Mouse (Mus musculus) intestine, embryonic 14.5 days (tissue): Measurements from ENCODE around the gene Gart. TPM values are rescaled to one million over a fixed set of nuclear protein-coding genes. Genes with fewer than 3 reads are reported as not detected.
"Not testable (repeated sequence)": the region's sequence is repeated elsewhere in the genome, so short reads cannot be mapped to it uniquely, and the experiment has no call there.

Experiments used
- ATAC-seq: fragments of 200-750 bp; cut with Nextera tagmentation; replicated peaks from 2 replicates; pipeline ENCODE4 v1.8.0; 2017; ENCODE audit warnings: low read depth, moderate number of reproducible peaks, moderate TSS enrichment, moderate library complexity; ENCODE audit not compliant: low FRiP score, low TSS enrichment
- DNase-seq: peaks from one replicate; pipeline ENCODE4 v3.0.0-alpha.2; 2018; ENCODE audit warnings: low spot score
- H3K27ac ChIP-seq: fragments of 300-500 bp; sonication (generic); 2 replicates; pipeline ENCODE4 v1.5.1; 2014; ENCODE audit warnings: low read depth, mild to moderate bottlenecking, control low read depth
- H3K27me3 ChIP-seq: fragments of 300-500 bp; sonication (generic); replicated peaks from 2 replicates; pipeline ENCODE4 v1.6.1; 2014; ENCODE audit warnings: low read length, control low read depth; ENCODE audit not compliant: control insufficient read depth, insufficient read depth
- H3K36me3 ChIP-seq: fragments of 300-500 bp; sonication (generic); 2 replicates; pipeline ENCODE4 v1.6.1; 2014; ENCODE audit warnings: low read length, control low read depth; ENCODE audit not compliant: control insufficient read depth, insufficient read depth
- H3K4me1 ChIP-seq: fragments of 300-500 bp; sonication (generic); replicated peaks from 2 replicates; pipeline ENCODE4 v1.6.1; 2014; ENCODE audit warnings: low read length, control low read depth, mixed read lengths; ENCODE audit not compliant: control insufficient read depth, insufficient read depth
- H3K4me2 ChIP-seq: fragments of 300-500 bp; sonication (generic); 2 replicates; pipeline ENCODE4 v1.6.1; 2014; ENCODE audit warnings: low read length
- H3K4me3 ChIP-seq: fragments of 300-500 bp; sonication (generic); 2 replicates; pipeline ENCODE4 v1.5.1; 2014; ENCODE audit warnings: low read depth, low read length, control low read depth, mixed read lengths
- H3K9ac ChIP-seq: fragments of 300-500 bp; sonication (generic); 2 replicates; pipeline ENCODE4 v1.6.1; 2014; ENCODE audit warnings: mild to moderate bottlenecking, low read length
- H3K9me3 ChIP-seq: fragments of 300-500 bp; sonication (generic); 2 replicates; pipeline ENCODE4 v1.6.1; 2016; ENCODE audit warnings: low read length, control low read depth; ENCODE audit not compliant: control insufficient read depth
- WGBS: fragments of 180-500 bp; shearing (Covaris S2); extraction: QIAGEN DNeasy Blood & Tissue Kit; methylation state at CpG from one replicate; pipeline ENCODE4 v1.1.7; 2014; 5-methylcytosine and 5-hydroxymethylcytosine counted together
- polyA plus RNA-seq: library from polyadenylated mRNA; unstranded; fragments of >200 nt; fragmentation: Nextera tagmentation; extraction: Ambion mirVana; gene quantifications from 2 replicates; pipeline ENCODE4 v1.2.1, GENCODE M21; 2014

The Gart gene
- polyA plus RNA-seq, 1 experiment from 2014 or later, result 137 TPM

DNA sequence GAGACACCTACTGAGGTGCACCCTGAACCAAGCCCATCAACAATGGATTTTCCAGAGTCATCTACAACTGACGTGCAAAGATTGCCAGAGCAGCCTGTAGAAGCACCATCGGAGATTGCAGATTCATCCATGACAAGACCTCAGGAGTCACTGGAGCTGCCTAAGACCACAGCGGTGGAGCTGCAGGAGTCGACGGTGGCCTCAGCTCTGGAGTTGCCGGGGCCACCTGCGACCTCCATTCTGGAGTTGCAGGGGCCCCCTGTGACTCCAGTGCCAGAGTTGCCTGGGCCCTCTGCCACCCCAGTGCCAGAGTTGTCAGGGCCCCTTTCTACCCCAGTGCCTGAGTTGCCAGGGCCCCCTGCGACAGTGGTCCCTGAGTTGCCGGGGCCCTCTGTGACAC lies 8.5 kb upstream of the Gart start:
- H3K4me1 ChIP-seq, result no peaks in the 10 kb centered on the region
- DNase-seq (no peak), ATAC-seq (no peak)
- H3K4me2 ChIP-seq, result no peak overlapping the region
- no peak overlapping the region for H3K9ac ChIP-seq
- H3K27ac ChIP-seq, result no peak overlapping the region
- no peak overlapping the region for H3K4me3 ChIP-seq
- H3K27me3 ChIP-seq, result no peaks in the 10 kb centered on the region
- 94% methylated on average over 9 of the region's 9 CpGs for WGBS
- no peaks in the 10 kb centered on the region for H3K9me3 ChIP-seq
- H3K36me3 ChIP-seq, result peaks cover 86% of the 10 kb centered on the region

DNA sequence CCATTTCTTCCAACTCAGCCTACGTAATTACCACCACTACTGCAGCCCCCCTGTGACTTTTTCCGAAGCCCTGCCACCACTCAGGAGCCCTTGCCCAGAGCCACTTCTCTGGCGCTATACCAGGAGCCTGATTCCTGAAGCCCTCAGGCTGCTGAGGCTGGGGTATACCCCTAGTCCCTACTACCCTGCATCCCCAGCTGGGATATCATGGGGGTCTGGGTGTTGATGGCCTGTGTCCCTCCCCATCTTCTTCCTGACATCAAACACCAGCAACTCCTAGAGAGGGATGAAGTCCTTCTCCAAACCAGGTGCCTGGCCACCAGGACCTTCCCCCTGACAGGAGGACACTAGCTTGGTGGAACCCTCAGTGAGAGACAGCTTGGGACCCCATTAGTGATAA lies 5.4 kb upstream of the Gart start:
- Histone ChIP-seq H3K9ac (no peak overlapping the region), H3K36me3 (peaks cover 55% of the 10 kb centered on the region), H3K27me3 (no peaks in the 10 kb centered on the region), H3K4me3 (no peak overlapping the region), H3K4me1 (peaks cover 3% of the 10 kb centered on the region; the same call in 1 of the 2 replicates), H3K4me2 (no peak overlapping the region), H3K9me3 (no peaks in the 10 kb centered on the region), H3K27ac (no peak overlapping the region)
- DNase-seq, result peak; percentile 41
- ATAC-seq, result no peak
- WGBS, result 94% methylated on average over 3 of the region's 3 CpGs

DNA sequence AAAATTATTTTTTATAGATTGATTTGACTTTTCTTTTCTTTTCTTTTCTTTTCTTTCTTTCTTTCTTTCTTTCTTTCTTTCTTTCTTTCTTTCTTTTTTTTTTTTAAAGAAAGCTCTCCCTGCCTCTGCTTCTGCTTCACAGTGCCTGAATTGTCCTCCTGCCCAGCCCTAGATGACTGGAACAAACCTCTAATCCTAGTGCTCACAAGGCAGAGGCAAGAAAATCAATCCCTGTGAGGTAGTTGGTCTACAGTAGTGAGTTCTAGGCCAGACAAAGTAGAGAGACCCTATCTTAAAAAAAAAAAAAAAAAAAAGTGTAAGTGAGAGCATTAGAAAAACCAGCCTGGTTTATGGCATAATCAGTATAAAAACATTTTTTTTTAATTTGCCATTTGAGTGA lies 3.0 kb upstream of the Gart start:
- Histone ChIP-seq H3K4me3 (peak overlapping the region; percentile 2; the same call in 1 of the 2 replicates), H3K9me3 (no peaks in the 10 kb centered on the region), H3K27ac (no peak overlapping the region), H3K4me1 (peaks cover 3% of the 10 kb centered on the region; the same call in 1 of the 2 replicates), H3K36me3 (peaks cover 31% of the 10 kb centered on the region), H3K9ac (no peak overlapping the region), H3K4me2 (peak overlapping the region; percentile 20; the same call in 1 of the 2 replicates), H3K27me3 (no peaks in the 10 kb centered on the region)
- DNase-seq, result peak; percentile 39
- no peak for ATAC-seq

DNA sequence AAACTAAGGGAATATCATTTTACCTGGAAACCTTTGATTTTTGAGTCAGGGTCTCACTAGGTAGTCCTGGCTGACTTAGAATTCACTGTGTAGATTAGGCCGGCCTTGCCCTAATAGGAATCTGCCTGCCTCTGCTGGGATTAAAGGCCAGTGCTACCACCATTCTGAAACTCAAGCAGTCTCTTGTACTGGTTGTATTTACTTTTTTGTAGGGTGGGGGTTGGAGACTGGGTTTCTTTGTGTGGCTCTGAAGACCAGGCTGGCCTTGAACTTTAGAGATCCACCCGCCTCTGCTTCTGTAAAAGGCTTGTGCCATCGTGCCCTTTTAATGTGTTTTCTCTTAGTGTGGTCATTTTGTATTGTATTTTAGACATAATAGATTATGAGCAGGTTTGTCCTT lies 2.5 kb upstream of the Gart start:
- H3K4me2 ChIP-seq, result peak overlapping the region; percentile 72
- peak overlapping the region; percentile 97 for H3K4me3 ChIP-seq
- H3K4me1 ChIP-seq, result peaks cover 3% of the 10 kb centered on the region; the same call in 1 of the 2 replicates
- ATAC-seq, result no peak
- no peak overlapping the region; the same call in 1 of the 2 replicates for H3K9ac ChIP-seq
- no peaks in the 10 kb centered on the region for H3K9me3 ChIP-seq
- no peaks in the 10 kb centered on the region for H3K27me3 ChIP-seq
- DNase-seq, result peak; percentile 43
- 65% methylated on average over 3 of the region's 3 CpGs for WGBS
- H3K36me3 ChIP-seq, result peaks cover 26% of the 10 kb centered on the region
- no peak overlapping the region for H3K27ac ChIP-seq

DNA sequence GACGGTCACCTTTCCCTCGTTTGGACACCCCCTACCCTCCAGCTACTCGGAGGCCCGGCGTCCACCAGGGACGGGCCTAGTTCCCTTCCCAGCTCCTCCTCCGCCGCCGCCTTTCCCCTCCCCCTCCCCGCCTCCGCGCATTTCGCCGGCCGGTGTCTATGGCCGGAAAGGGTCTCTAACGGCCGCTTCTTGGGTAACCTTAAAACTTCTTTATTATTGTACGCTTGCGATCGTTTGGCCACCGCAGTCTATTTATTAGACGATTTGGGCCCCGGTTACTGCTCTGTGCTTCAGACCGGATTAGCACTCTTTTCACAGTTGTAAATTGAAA lies 1.4 kb upstream of the Gart start:
- Histone ChIP-seq H3K4me2 (peak overlapping the region; percentile 72), H3K27ac (peak overlapping the region; percentile 98), H3K36me3 (peaks cover 19% of the 10 kb centered on the region), H3K9me3 (no peaks in the 10 kb centered on the region), H3K4me1 (peaks cover 3% of the 10 kb centered on the region; the same call in 1 of the 2 replicates), H3K4me3 (peak overlapping the region; percentile 97), H3K9ac (peak overlapping the region; percentile 98), H3K27me3 (no peaks in the 10 kb centered on the region)
- ATAC-seq (peak; percentile 56), DNase-seq (peak; percentile 92)
- WGBS, result under 1% methylated on average over 25 of the region's 25 CpGs

DNA sequence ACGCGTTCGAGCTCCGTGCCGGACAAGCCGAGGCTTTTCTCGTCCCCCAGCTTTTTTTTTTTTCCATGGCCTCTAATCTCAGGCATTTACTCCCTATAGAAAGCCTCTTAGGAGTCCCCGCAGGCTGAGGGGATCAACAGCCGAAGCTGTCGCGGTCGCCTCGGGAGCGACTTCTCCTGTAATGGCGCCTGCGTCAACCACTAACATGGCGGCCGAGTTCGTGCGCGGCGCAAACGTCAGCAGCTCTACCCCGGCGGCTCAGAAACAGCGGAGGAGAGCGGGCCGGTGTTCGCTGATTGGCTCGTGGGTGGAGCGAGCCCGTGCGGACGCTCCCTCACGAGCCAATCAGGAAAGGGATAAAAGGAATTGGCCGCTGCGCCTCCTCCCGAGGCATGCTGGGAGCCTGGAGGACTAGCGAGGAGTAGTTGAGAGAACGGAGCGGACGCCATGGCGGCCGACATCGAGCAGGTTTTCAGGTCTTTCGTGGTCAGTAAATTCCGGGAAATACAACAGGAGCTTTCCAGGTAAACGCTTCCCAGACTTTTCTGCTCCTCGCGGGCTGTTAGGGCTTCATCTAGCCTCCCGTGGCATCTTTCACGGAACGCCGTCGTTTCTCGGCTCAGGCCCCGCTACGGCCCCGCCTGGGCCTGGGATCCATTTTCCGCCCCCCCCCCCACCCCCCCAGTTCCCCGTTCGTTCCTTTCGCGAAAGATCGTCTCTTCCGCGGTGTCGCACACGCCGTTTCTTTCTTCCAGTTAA lies 888 bp upstream of the Gart start, which contains the start of gene Son:
Son (plus strand) TSS at position 46 of the 759 bp plus-strand sequence.
- ATAC-seq, result peak; percentile 96
- WGBS, result under 1% methylated on average over 69 of the region's 70 CpGs
- no peaks in the 10 kb centered on the region for H3K9me3 ChIP-seq

DNA sequence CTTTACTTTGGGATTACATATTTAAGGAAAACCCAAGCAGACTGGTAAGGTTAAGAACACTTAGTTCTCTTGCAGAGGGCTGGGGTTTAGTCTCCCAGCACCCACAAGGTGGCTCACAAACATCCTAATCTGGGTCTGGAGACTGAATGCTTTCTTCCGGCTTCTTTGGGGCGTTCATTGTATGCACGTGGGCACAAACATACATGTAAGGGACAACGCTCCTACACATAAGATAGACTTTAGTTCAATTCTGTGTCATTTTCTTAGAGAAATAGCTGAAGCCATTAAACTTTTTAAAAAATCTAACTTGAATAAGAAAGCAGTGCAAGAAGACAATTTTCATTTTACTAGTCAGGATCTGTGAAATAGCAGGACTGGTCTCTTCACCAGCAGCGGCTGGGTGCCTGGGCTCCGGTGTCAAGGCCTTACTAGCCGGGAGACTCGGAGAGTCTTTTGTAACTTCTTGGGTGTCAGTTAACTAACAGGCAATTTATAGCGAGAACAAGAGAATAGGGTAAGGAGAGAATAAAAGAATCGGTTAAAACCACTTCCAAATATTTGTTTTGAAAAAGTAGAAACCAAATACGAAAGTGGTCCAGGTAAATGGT lies 653 bp downstream of the Gart start:
- peak overlapping the region; percentile 98 for H3K27ac ChIP-seq
- H3K27me3 ChIP-seq, result no peaks in the 10 kb centered on the region
- peak overlapping the region; percentile 99 for H3K4me2 ChIP-seq
- 1% methylated on average over 11 of the region's 11 CpGs for WGBS
- peaks cover 22% of the 10 kb centered on the region for H3K36me3 ChIP-seq
- H3K9ac ChIP-seq, result peak overlapping the region; percentile 98
- ATAC-seq, result no peak
- H3K9me3 ChIP-seq, result no peaks in the 10 kb centered on the region
- H3K4me1 ChIP-seq, result peaks cover 3% of the 10 kb centered on the region; the same call in 1 of the 2 replicates
- H3K4me3 ChIP-seq, result peak overlapping the region; percentile 97
- DNase-seq, result peak; percentile 52

More for the DNA sequence above, 888 bp upstream of the Gart start, which contains the start of gene Son:
- H3K4me3 ChIP-seq, result peak within 1 kb of the TSS; percentile 97
- H3K27ac ChIP-seq, result peak within 1 kb of the TSS; percentile 98
- peak within 1 kb of the TSS; percentile 99 for H3K4me2 ChIP-seq
- H3K9ac ChIP-seq, result peak within 1 kb of the TSS; percentile 98
- H3K4me1 ChIP-seq, result peaks cover 3% of the 10 kb centered on the region; the same call in 1 of the 2 replicates
- H3K27me3 ChIP-seq, result no peaks in the 10 kb centered on the region
- peaks cover 21% of the 10 kb centered on the region for H3K36me3 ChIP-seq
- DNase-seq, result peak; percentile 95

DNA sequence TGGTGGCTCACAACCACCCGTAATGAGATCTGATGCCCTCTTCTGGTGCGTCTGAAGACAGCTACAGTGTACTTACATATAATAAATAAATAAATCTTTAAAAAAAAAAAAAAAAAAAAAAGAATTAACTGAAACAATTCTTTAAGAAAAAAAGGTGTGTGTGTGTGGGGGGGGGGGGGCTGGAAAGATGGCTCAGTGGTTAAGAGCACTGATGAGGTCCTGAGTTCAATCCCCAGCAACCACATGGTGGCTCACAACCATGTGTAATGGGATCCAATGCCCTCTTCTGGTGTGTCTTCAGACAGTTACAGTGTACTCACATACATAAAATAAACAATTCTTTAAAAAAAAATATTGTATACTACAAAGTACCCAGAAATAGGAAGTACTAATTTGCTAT lies 1.3 kb downstream of the Gart start:
- H3K9me3 ChIP-seq, H3K4me3 ChIP-seq, ATAC-seq, H3K27ac ChIP-seq, H3K9ac ChIP-seq, H3K27me3 ChIP-seq, H3K4me1 ChIP-seq: not testable (repeated sequence)
- Histone ChIP-seq H3K36me3 (peaks cover 26% of the 10 kb centered on the region), H3K4me2 (peak overlapping the region; percentile 99; the same call in 1 of the 2 replicates)
- WGBS, result no CpG with 5 or more reads among the region's 2 CpGs
- peak; percentile 12 for DNase-seq
